Mouse (Mus musculus): ENCODE data around the gene Gm3448. TPM values are rescaled to one million over a fixed set of nuclear protein-coding genes. Genes with fewer than 3 reads are reported as not detected.
"Not testable (repeated sequence)": the region's sequence is repeated elsewhere in the genome, so short reads cannot be mapped to it uniquely, and the experiment has no call there.

The Gm3448 gene
- polyA plus RNA-seq (2012; rRNA removed): 3.4 and 5.6 TPM in 2 replicates

DNA sequence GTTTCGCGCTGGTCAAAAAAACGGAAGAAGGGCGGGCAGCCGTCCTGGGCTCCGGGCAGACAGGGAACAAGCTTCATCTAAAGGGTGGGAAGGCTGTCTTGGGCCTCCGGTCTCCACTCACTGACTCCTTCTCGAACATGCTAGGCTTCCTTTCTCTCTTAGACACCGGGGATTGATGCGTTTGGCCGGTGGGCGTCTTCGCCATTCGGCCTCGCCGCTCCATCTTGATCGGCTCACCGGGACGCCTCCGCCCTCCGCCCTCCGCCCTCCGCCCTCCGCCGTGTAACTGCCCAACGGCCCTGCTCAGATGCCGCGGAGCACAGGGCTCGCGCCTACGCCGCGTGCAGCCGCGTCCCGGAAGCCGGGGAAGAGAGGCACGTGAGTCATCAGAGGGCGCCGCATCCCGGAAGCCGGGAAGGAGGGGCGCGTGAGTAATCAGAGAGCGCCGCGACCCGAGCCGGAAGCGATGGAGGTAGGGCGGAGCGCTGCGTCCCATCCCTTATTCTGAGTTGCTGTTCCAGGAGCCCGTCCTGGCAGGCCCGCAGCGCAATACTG lies at the start of gene Gm3448, which contains the start of the genes Ermard and Tcte3:
Gm3448 (minus strand) TSS at position 363 of the 555 bp plus-strand sequence.
Ermard (plus strand) TSS at position 34 of the 555 bp plus-strand sequence.
Tcte3 (minus strand) TSS at position 314 of the 555 bp plus-strand sequence.
- not testable (repeated sequence) for DNase-seq (ENCODE audit: low read depth)

DNA sequence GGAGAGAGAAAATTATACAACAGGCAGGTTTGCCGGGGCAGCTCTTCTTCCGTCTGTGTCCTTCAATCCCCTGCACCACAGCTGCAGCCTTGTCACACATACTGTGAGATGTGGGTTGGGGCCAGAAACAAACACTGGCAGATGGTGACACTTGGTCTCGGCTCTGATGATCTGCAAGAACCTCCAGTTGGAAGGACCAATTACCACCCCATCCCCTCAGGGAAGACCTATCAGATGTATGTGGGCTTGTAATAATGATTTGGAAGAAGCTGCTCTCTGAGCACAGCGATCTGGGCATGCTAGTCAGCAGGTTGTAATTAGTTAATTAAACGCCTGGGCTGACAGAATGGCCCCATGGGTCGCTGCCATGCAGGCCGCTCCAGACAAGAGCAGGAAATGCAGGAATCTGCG lies 47.3 kb upstream of the Gm3448 start:
- no peak for DNase-seq (ENCODE audit: low read depth)

DNA sequence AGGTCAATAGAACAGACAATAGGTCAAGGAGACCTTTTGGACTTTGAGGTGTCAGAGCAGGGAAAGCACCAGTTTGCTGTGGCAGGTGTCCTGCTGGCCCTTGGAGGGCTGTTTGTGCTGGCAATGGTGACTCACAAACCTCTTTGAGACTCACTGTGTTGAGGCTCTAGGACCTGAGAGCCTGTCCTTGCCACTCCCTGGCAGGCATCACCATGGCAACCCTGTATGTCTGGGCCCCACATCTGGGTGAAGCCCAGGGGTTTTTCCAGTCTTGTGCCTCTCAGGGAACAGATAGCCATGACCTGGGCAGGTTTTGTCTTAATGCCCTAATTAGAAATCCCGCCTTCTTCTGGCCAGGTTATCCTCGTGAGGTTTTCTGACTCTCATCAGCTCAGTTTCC lies 46.8 kb upstream of the Gm3448 start:
- no peak for DNase-seq (ENCODE audit: low read depth)

DNA sequence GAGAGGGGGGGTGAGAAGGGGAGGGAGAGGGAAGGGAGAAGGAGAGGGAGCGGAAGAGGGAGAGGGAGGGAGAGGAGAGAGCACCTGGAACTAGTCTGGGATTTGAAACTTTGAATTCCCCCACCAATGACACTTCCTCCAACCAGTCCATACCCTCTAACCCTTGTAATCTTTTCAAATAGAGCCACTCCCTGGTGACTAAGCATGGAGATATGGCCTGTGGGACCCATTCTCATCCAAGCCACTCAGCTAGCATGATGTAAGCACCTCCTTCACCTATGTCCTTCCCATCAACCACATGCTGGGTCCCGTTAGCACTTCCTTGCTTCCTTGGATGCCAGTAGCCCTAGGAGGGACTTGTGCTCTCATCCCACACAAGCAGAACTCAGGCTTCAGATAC lies 43.7 kb upstream of the Gm3448 start:
- DNase-seq (ENCODE audit: low read depth): no peak

DNA sequence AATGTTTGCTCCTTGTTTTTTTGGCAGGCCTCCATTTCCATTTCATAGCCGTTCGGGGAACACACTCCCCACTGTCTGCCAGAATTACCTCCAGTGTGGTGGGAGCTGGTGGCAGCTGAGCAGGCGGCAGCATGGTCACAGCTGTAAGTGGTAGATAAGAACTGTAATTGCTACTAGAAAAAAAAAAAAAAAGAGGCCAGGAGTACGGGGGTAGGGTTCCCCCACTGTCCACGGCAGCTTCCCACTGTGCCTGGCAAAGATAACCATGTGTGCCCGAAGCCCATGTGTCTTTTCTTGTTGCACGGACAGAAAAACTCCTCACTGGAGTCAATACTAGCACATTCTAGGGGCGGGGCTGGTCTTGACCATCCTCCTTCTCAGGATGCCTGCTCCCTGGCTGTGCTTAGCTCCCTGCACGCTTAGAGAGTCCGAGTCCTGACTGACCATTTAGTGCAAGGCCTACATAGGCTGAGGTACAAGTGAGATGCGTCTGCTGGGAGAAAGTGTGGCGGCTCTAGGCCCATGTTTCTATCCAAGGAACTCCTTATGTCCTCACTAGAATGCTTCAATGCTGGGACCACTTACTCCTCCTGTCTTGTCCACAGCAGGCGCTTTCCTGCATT lies 43.0 kb upstream of the Gm3448 start:
- no peak for DNase-seq (ENCODE audit: low read depth)

DNA sequence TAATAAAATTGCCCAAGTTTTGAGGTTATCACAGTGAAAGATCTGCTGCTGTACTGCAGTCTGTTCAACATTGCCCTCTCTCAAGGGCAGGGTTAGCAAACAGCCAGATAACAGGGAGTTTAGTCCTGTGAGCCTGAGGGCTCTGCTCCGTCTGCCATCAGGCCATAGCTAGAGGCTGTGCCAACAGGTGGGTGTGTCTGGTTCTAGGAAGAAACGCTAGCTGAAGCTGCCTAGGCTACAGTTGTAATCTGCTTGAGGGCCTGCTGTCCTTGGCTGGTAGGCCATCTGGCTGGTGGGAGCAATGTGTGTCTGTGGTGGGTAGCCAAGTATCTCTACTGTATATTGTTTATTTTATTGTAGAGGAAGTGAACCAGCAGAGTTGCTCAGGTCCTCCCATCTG lies 36.2 kb upstream of the Gm3448 start:
- DNase-seq (ENCODE audit: low read depth): no peak

DNA sequence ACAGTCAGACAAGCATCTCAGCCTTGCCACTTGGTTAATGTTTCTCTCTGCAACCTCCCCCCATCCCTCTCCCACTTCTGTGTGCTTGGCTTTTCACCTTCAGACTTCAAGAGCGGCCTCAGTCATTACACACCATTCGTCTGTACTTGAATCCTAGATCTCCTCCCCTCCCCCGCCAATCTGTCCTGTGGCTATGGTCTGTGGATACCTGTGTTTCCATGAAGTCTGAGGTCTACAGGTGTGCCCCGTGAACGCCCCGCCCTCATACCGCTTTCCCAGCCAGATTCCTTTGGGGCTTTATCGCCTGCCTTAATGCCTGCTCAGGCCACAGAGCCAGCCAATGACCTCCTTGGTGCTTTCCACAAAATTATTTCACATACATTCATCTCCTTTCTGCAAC lies 33.7 kb upstream of the Gm3448 start:
- DNase-seq (ENCODE audit: low read depth): no peak

DNA sequence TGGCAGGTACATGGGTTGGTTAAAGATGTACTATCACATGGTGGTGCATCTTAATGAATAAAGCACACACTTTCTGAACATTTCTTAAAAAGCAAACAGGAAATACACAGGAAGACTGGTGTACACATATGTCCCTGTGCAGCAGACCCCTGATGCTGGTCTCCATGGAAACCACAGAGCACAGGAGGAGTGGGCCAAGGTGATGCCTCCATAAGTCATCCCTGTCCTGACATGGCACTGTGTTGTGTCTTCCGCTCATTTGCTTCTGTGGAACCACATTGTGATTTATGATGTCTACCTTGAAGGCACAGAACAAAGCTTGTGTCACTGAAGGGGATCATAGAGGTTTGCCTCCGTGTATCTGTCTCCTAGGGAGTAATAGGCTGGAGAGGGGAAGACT lies 30.9 kb upstream of the Gm3448 start:
- DNase-seq (ENCODE audit: low read depth): no peak

DNA sequence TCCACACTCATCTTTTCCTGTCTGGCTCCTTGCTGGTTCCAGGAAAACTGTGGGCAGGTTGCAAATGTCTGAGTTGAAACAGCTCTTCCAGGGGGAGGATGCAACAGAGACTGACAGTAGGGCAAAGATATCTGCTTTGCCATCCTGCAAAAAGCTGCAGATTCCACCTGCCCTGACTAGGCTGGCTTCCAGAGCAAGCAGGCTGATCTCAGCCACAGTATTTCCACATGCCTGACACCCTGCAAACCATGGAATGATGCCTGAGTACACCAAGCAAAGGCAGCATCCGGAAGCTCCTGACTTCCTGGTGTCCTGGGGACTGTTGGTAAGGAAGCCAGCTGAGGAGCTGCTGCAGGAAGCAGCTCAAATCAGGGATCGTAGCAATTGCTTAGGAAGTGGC lies 27.8 kb upstream of the Gm3448 start:
- no peak for DNase-seq (ENCODE audit: low read depth)

DNA sequence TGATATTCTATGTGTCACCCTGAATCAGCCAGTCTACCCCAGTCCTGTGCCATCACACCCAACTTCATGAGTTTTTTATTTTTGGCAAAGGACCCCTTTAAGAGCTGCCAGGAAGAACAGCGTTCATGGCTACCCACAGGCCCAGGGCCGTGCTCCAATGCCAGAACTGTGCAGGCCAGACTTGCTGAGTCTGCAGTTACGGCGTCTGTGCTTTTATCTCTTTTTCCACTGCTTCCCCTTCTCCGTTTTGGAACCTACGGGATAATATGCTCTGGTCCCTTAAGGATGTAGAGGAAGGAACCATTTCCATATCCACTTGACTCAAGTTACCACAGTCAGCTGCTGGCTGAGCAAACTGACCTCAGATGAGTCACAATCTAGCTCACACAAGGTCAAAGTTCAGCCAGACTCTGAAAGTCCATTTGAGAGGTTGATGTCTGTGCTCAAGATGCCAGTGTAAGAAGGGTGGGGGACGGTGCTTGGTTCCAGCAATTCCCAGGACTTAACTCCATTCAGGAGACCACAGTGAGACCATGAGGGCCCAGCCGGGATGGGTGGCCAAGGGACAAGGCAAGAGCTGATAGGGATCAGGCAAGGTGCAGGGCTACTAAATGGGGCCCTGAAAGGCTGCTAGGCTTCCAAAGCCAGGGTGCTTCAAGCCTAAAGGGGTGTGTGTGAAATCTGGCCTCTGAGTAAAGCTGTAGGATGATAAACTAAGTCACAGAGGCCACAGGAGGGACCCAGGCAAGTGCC lies 26.9 kb upstream of the Gm3448 start:
- DNase-seq (ENCODE audit: low read depth): no peak

DNA sequence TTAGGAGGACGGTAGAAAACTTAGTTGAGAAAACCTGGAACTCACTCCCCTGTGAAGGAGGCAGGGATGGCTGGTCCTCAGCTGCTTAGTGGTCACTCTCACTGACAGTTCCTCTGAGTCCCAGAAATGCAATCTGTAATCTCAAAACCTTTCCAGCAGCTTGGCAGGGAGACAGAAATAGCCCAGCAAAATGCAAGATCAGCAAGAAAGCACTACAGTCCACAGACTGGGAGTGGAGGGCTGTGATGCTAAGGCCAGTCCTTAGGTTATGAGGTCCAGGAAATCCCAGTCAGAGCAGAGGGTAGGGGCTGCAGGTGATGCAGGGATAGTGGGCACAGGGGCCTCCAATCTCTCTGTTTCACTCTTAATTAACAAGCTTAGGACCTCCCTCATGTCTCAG lies 25.6 kb upstream of the Gm3448 start:
- DNase-seq (ENCODE audit: low read depth): no peak

DNA sequence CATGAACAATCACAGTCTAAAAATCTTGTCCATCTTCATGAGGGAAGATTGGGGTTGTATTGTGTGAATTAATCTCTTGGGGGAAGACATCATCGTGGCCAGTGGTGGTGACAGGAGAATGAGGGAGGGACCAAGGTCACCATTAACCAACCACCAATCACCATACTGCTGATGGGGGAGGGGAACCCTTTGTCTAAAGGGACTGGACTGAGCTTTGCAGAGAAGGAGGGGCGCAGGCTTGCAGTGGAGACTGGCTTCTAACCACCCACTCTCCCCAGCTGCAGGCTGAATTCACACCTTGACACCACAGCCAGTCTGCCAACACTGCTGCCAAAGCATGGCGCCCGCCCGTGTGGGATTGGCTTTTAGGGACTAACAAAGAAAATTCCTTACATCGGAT lies 24.7 kb upstream of the Gm3448 start:
- DNase-seq (ENCODE audit: low read depth): no peak

DNA sequence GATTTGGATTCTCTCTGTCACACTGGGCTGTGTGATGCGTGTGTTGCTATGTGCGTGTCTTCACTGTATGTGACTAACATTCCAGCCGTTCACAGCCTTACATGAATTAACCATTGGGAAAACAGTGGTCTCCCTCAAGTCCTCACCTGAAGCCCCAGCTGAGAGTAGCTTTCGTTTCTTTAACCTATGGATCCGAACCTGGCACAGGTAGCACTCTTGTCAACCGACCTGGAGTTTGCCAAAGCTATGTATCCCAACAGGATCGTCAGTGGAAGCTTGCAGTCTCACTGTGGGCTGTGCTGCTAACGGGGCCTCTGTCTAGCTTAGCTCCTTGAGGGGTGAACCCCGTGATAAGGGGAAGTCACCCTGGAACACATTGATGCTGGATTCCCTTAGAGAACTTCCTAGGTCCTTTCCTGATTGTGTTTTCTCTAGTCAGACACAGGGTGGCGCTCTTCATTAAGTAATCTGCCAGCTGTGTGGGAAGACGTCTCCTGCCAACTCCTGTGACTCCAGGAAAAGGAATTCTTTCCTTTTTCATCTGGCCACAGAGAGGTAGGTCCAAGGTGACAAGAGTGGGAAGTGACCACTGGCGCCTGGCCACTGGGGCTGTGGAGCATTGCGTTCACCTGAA lies 24.2 kb upstream of the Gm3448 start:
- DNase-seq (ENCODE audit: low read depth): no peak

DNA sequence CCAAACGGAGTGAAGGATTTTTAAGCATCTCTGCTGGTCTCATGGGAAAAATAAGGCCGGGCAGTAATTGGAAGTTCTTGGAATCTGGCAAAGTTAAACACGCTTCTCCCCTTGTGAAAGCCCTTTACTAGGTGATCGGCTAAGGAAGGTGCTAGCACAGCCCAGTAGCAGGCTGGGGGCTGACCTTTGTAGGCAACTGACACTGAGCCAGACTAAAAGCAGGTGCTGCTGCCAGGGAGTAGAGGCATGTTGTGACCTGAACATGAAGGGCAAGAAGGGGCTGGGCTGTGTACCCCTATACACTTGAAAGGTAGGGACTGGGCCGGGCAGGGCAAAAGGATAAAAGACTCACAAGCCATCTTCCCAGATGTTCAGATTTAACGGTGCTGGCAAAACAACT lies 19.0 kb upstream of the Gm3448 start:
- no peak for DNase-seq (ENCODE audit: low read depth)

DNA sequence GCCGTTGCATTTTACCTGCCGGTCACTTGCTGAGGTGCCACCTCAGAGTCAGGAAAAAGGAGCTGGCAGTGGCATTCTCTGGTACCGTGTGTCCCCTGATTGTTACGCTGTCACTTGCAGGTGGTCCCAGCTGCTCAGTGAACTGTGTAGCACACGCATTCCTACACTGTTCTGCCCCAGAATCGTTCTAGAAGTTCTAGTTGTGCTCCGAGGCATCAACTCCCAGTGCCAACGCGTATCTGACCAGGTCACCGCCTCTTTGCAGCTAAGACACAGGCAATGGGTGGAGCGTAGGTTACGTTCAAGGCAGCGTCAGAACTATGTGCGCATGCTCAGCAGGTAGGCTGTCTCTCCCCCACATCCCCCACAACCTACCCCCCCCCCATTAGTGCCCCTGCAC lies 18.3 kb upstream of the Gm3448 start:
- DNase-seq (ENCODE audit: low read depth): no peak

DNA sequence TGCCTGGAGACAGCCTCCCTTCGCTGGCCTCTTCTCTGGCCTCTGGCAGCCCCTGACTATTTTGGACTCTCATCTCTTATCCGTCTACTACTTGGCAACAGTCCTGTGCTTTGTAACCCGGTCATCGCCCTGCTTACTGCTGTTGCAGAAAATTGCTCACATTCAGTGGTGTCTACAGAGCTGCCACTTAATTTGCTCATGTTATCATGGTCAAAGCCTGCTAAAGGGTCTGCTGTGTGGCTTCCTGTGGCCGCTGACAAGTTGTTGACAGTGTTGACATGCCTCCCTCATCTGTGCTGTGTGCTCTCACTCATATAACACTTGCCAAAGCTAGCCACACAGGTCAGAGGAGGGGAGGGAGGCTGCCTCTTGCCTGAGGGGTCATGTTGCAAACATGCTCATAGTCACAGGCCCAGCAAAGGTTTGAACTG lies 16.8 kb upstream of the Gm3448 start:
- no peak for DNase-seq (ENCODE audit: low read depth)

DNA sequence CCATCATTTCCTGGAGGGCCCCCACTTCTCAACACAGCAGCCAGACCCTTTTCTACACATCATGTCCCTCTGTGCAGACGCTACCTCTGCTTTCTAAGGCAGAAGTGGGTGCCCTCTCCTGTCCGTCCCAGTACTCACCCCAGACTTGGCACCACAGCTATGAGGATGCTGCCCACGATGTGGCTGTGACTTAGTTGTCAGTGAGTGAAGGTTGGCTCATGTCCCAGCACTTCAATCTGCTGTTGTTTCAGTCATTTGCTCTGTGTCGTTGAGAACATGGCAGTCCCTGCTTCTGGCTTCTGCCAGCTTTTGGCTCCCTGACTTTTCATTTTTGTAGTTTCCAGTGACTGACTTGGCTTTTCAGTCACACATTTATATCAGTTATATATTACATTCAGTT lies 14.6 kb upstream of the Gm3448 start:
- no peak for DNase-seq (ENCODE audit: low read depth)

DNA sequence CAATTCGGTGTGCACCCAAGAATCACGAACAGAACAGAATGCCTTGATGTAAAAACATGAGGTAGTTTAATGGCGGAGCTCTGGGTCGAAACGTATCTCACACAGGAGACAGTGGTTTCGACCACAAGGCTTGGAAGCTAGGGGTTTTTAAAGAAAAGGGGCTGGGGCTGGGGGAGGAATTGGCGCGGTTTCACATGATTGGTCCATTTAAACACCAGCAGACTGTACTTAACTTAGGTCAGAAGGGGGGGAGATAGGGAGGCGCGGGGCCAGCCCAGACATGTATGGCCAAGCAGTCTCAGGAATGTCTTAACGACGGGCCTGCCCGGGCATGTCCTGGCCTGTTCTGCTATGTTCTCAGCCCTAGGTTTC lies 12.5 kb upstream of the Gm3448 start:
- not testable (repeated sequence) for DNase-seq (ENCODE audit: low read depth)

DNA sequence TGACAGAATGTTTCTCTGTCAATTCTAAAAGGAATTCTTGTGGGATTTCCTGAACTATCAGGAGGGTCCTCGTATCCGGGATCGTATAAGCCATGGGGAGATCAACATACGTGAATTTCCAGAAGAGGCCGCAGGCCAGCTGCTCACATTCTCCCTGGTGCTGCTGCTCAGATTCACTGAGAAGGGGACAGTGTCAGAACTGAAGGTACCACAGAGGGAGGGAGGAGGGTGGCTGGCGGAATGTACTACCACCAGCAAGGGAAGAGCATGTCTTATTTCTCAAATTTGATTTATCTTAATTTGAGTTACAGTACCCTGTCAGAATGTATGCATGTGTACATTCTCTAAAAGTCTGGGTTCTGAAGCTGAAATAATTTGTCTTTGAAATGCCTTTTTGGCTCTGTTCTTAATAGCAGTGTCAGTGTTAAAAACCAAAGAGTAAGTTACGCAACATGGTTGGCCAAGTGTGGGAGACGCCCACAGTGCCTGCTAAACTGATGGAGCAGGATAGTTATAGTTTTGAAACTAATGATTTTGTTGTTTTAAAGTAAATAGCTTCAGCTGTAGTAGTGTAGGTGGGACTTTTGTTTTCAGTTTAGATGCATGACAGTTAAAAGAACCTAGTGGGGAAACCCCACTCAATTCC lies 12.0 kb upstream of the Gm3448 start:
- not testable (repeated sequence) for DNase-seq (ENCODE audit: low read depth)

DNA sequence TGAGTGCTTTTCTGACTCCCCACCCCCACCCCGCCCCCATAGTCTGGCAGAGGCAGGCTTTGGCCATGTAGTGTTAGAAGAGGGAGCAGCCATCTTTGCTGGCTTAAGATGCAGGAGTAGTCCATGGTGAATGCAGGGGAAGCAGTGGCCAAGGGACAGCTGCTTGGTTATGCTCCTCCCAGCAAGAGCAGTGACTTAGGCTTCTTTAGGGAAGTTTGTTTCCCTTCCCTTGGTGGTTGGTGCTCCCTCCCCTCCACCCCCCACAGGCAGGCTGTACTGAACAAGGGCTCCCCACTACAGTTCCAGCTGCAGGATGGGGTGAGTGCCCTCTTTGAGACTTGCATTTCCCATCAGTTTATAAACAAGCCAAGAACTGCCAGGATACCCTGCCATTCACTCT lies 11.4 kb upstream of the Gm3448 start:
- DNase-seq (ENCODE audit: low read depth): not testable (repeated sequence)

DNA sequence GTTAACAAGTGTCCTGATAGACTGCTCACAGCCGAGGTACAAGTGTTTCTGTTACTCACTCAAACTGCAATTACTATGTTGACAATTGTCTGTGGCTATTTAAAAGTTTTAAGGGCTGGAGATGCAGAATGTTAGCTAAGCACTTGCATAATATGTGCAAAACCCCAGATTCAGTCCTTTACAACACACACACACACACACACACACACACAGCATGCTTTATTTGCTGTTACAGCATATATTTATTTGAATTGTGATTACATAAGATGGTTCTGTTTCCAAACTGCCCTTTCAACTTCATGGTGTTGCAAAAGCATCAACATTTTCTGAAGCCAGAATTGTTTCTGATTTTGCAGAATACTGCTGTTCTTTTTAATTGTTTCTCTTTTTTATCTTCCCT lies 9.0 kb upstream of the Gm3448 start:
- not testable (repeated sequence) for DNase-seq (ENCODE audit: low read depth)

DNA sequence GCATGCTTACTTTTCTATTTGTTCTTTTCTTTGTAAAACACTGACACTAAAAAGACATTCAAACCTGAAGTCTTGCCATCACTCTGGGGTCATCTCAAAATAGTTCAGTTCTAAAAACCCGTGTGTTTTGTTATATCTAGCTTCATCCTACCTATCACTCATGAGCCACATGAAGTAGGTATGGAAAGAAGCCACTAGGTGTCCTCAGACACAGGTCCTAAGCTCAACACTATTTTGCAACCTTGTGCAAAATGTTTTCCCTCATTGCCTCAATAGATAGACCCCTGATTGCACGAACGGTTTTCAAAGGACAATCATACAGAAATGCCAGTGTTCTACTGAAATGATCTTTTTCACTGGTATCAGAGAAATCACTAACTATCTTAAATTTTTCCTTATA lies 882 bp downstream of the Gm3448 start:
- not testable (repeated sequence) for DNase-seq (ENCODE audit: low read depth)

Measured in gonadal fat pad, adult 2 months (tissue).